Mouse (Mus musculus) liver, embryonic 16.5 days (tissue): Measurements from ENCODE around the gene Pipox. TPM values are rescaled to one million over a fixed set of nuclear protein-coding genes. Genes with fewer than 3 reads are reported as not detected.

ENCODE experiments used
- ATAC-seq: fragments of 200-750 bp; cut with Nextera tagmentation; 2 replicates; pipeline ENCODE4 v1.8.0; 2017; ENCODE audit warnings: low read depth, mild to moderate bottlenecking, moderate number of reproducible peaks, moderate library complexity
- H3K27ac ChIP-seq: fragments of 300-500 bp; sonication (generic); 2 replicates; pipeline ENCODE4 v1.5.1; 2014; ENCODE audit warnings: mild to moderate bottlenecking, low read length
- H3K27me3 ChIP-seq: fragments of 300-500 bp; sonication (generic); 2 replicates; pipeline ENCODE4 v1.6.1; 2014; ENCODE audit warnings: low read depth, low read length, mixed read lengths; ENCODE audit not compliant: control insufficient read depth, insufficient read depth
- H3K36me3 ChIP-seq: fragments of 300-500 bp; sonication (generic); 2 replicates; pipeline ENCODE4 v1.6.1; 2014; ENCODE audit warnings: mild to moderate bottlenecking; ENCODE audit not compliant: control insufficient read depth, insufficient read depth
- H3K4me1 ChIP-seq: fragments of 300-500 bp; sonication (generic); 2 replicates; pipeline ENCODE4 v1.6.1; 2014; ENCODE audit warnings: low read depth, low read length, mixed read lengths; ENCODE audit not compliant: control insufficient read depth
- H3K4me2 ChIP-seq: fragments of 300-500 bp; sonication (generic); 2 replicates; pipeline ENCODE4 v1.6.1; 2014; ENCODE audit warnings: low read depth, low read length, mixed read lengths
- H3K4me3 ChIP-seq: fragments of 300-500 bp; sonication (generic); 2 replicates; pipeline ENCODE4 v1.5.1; 2014; ENCODE audit warnings: low read depth, mild to moderate bottlenecking, low read length
- H3K9ac ChIP-seq: fragments of 300-500 bp; sonication (generic); 2 replicates; pipeline ENCODE4 v1.6.1; 2014; ENCODE audit warnings: low read depth, low read length
- H3K9me3 ChIP-seq: fragments of 300-500 bp; sonication (generic); replicated peaks from 2 replicates; pipeline ENCODE4 v1.6.1; 2016; ENCODE audit warnings: low read length; ENCODE audit not compliant: control insufficient read depth
- WGBS: fragments of 180-500 bp; shearing (Covaris S2); extraction: QIAGEN DNeasy Blood & Tissue Kit; methylation state at CpG from one replicate; pipeline ENCODE4 v1.1.7; 2014; ENCODE audit not compliant: insufficient replicate concordance; 5-methylcytosine and 5-hydroxymethylcytosine counted together
- polyA plus RNA-seq: library from polyadenylated mRNA; unstranded; fragments of >200 nt; fragmentation: Nextera tagmentation; extraction: Ambion mirVana; gene quantifications from 2 replicates; pipeline ENCODE4 v1.2.1, GENCODE M21; 2015

Gene Pipox
- polyA plus RNA-seq, 1 experiment from 2014 or later, result 43.8 TPM

GRCm38 (mm10) chr11:77860947-77861346 is 32.9 kb downstream of the Pipox start:
- 82% methylated on average over 9 of the region's 9 CpGs for WGBS
- Histone ChIP-seq H3K4me1 (no peaks in the 10 kb centered on the region), H3K27me3 (no peaks in the 10 kb centered on the region), H3K27ac (no peak overlapping the region), H3K9ac (no peak overlapping the region), H3K4me2 (no peak overlapping the region), H3K36me3 (no peaks in the 10 kb centered on the region), H3K4me3 (no peak overlapping the region), H3K9me3 (no peaks in the 10 kb centered on the region)
- no peak for ATAC-seq

- no peak overlapping the region for H3K9ac ChIP-seq
Measured at GRCm38 (mm10) chr11:77858589-77858988, 35.3 kb downstream of the Pipox start.

DNA sequence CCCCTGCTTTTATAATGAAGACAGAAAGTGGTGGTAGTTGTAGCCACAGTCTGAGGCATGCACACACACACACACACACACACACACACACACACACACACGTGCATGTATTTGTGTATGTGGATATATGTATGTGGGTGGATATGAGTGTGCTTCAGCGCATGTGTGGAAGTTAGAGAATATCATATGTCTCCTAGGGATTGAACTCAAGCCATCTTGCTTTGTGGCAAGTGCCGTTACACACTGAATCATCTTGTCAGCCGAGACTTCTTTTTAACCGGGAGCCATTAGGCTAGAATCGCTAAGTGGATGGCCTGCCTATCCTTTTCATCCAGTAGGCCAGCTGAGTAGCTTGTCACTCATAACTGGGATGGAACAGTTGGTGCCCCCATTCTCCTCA is 36.8 kb downstream of the Pipox start:
- Histone ChIP-seq H3K4me2 (no peak overlapping the region), H3K9me3 (no peaks in the 10 kb centered on the region), H3K4me3 (no peak overlapping the region), H3K27me3 (no peaks in the 10 kb centered on the region), H3K9ac (no peak overlapping the region), H3K36me3 (peaks cover 12% of the 10 kb centered on the region), H3K27ac (no peak overlapping the region), H3K4me1 (no peaks in the 10 kb centered on the region)
- WGBS, result 84% methylated on average over 6 of the region's 6 CpGs
- ATAC-seq, result no peak

More at GRCm38 (mm10) chr11:77858589-77858988, 35.3 kb downstream of the Pipox start:
- WGBS, result 74% methylated on average over 9 of the region's 9 CpGs
- peaks cover 5% of the 10 kb centered on the region; the same call in 1 of the 2 replicates for H3K36me3 ChIP-seq
- H3K4me1 ChIP-seq, result no peaks in the 10 kb centered on the region
- H3K4me2 ChIP-seq, result no peak overlapping the region
- H3K9me3 ChIP-seq, result no peaks in the 10 kb centered on the region
- no peak for ATAC-seq
- no peaks in the 10 kb centered on the region for H3K27me3 ChIP-seq
- H3K27ac ChIP-seq, result no peak overlapping the region
- H3K4me3 ChIP-seq, result no peak overlapping the region

GRCm38 (mm10) chr11:77855396-77855795 is 38.5 kb downstream of the Pipox start:
- no peak overlapping the region for H3K4me2 ChIP-seq
- no peaks in the 10 kb centered on the region for H3K9me3 ChIP-seq
- H3K4me1 ChIP-seq, result no peaks in the 10 kb centered on the region
- no peak overlapping the region for H3K27ac ChIP-seq
- ATAC-seq, result no peak
- H3K27me3 ChIP-seq, result no peaks in the 10 kb centered on the region
- no peak overlapping the region for H3K9ac ChIP-seq
- H3K36me3 ChIP-seq, result peaks cover 21% of the 10 kb centered on the region
- no peak overlapping the region for H3K4me3 ChIP-seq
- 83% methylated on average over 15 of the region's 15 CpGs for WGBS

- H3K9ac ChIP-seq, result no peak overlapping the region
- H3K4me3 ChIP-seq, result no peak overlapping the region
- WGBS, result 63% methylated on average over 3 of the region's 3 CpGs
- H3K27ac ChIP-seq, result no peak overlapping the region
- H3K36me3 ChIP-seq, result peaks cover 26% of the 10 kb centered on the region
- no peaks in the 10 kb centered on the region for H3K9me3 ChIP-seq
- no peaks in the 10 kb centered on the region for H3K4me1 ChIP-seq
- H3K4me2 ChIP-seq, result no peak overlapping the region
- no peak for ATAC-seq
- no peaks in the 10 kb centered on the region for H3K27me3 ChIP-seq
Measured at GRCm38 (mm10) chr11:77854641-77855040, 39.3 kb downstream of the Pipox start.

GRCm38 (mm10) chr11:77852941-77853668 is 40.8 kb downstream of the Pipox start:
- Histone ChIP-seq H3K4me2 (no peak overlapping the region), H3K9me3 (no peaks in the 10 kb centered on the region), H3K36me3 (peaks cover 28% of the 10 kb centered on the region), H3K27me3 (no peaks in the 10 kb centered on the region), H3K9ac (no peak overlapping the region), H3K4me3 (no peak overlapping the region), H3K4me1 (no peaks in the 10 kb centered on the region), H3K27ac (no peak overlapping the region)
- ATAC-seq, result no peak
- 88% methylated on average over 17 of the region's 17 CpGs for WGBS

DNA sequence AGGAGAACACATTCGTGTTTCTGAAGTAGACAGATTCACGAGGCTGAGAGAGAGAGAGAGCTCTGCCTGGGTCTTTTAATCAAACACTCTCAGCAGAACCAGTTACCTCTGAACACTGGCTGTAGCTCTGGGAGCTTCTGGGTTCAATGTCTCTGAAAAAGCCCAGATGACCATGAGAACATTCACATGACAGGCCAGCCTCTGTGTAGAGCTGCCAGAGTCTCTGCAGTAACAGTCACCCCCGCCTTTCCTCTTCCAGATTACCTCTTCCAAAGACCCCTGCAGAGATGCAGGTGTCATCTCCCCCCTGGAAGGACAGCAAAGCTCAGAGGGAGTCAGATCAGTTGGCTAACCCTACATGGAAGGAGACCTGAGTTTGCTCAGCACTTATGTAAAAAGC is 41.7 kb downstream of the Pipox start:
- no peak overlapping the region for H3K4me3 ChIP-seq
- no peak overlapping the region for H3K27ac ChIP-seq
- no peaks in the 10 kb centered on the region for H3K27me3 ChIP-seq
- no peak overlapping the region for H3K4me2 ChIP-seq
- no peak for ATAC-seq
- H3K9ac ChIP-seq, result no peak overlapping the region
- H3K9me3 ChIP-seq, result no peaks in the 10 kb centered on the region
- peaks cover 31% of the 10 kb centered on the region for H3K36me3 ChIP-seq
- H3K4me1 ChIP-seq, result no peaks in the 10 kb centered on the region
- 71% methylated on average over 3 of the region's 3 CpGs for WGBS

DNA sequence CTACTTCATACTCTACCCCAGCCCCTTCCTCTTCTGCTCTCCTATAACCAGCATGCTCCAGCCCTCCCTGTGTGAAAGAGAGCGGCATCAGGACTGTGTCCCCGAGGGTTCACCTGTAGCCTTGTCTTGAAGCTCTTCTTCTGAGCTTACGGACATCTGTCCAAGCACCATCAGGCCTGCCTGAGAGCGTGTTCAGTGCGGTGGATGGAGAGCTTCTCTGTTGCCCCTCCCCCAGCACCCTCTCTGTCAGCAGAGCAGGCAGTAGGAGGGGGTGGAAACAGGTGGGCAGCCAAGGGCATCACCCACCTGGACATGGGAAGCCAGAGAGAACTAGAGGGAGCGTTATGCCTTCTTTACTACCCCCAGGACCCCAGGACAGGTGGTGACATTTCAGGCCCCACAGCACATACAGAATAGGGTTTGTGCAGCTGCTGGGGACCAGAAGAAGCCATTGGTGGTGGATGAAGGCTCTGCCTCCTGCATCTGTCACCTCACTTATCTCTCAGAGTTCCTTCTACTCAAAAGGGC is 42.3 kb downstream of the Pipox start:
- ATAC-seq, result no peak
- H3K36me3 ChIP-seq, result peaks cover 33% of the 10 kb centered on the region

DNA sequence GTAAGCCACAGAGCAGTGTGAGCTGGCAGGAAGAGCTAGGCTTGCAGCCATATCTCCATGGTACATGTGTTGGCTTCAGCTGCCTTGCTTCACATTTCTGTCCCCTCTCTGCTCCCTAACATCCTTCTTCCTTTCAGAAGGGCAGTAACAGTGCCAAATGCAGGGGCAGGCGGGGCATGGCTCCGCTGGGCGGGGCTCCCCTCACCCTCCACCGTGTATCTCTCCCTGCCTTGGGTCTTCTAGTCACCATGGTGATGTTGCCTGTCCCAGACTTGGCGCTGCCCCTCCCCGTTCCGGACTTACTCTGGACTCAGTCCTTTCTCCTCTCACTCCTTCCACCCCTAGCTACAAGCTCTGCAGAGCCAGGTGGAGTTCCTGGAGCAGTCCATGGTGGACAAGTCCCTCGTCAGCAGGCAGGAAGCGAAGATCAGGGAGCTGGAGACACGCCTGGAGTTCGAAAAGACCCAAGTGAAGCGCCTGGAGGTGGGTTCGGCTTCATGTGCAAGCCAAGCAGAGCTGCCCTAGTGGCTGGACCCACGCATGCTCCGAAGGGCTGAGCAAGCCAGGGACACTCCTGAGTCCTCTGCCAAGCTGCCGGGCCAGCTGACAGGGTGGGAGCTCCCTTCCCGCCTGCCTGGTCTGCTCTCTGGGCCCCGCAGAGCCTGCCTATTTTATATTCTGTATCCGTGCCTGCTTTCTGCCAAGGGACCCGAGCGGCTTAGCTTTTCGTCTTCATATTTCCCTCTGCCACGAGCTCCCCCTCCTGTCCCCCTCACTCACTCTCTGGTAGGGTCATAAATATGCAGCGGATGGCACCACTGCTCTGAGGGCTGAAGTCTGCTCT is 43.3 kb downstream of the Pipox start:
- WGBS, result 80% methylated on average over 24 of the region's 24 CpGs
- no peak overlapping the region for H3K4me2 ChIP-seq
- no peaks in the 10 kb centered on the region for H3K27me3 ChIP-seq
- H3K4me1 ChIP-seq, result no peaks in the 10 kb centered on the region
- H3K9ac ChIP-seq, result no peak overlapping the region
- ATAC-seq, result no peak
- no peaks in the 10 kb centered on the region for H3K9me3 ChIP-seq
- H3K27ac ChIP-seq, result no peak overlapping the region
- no peak overlapping the region for H3K4me3 ChIP-seq
- H3K36me3 ChIP-seq, result peaks cover 39% of the 10 kb centered on the region

More for the DNA sequence above, 42.3 kb downstream of the Pipox start:
- 79% methylated on average over 6 of the region's 6 CpGs for WGBS
- Histone ChIP-seq H3K9me3 (no peaks in the 10 kb centered on the region), H3K4me1 (no peaks in the 10 kb centered on the region), H3K27ac (no peak overlapping the region), H3K4me3 (no peak overlapping the region), H3K4me2 (no peak overlapping the region), H3K27me3 (no peaks in the 10 kb centered on the region), H3K9ac (no peak overlapping the region)
